Mouse (Mus musculus) inflammation-experienced regulatory T-cells, adult 16 weeks (primary cell): ENCODE measurements around the gene 1700001L19Rik. TPM values are rescaled to one million over a fixed set of nuclear protein-coding genes. Genes with fewer than 3 reads are reported as not detected.

Experiments
- polyA plus RNA-seq: library from polyadenylated mRNA; unstranded; fragments of 100-300 nt; shearing (Covaris generic); gene quantifications from one replicate; pipeline ENCODE4 v1.2.1, GENCODE M21; 2017

1700001L19Rik gene
- not detected for polyA plus RNA-seq

DNA sequence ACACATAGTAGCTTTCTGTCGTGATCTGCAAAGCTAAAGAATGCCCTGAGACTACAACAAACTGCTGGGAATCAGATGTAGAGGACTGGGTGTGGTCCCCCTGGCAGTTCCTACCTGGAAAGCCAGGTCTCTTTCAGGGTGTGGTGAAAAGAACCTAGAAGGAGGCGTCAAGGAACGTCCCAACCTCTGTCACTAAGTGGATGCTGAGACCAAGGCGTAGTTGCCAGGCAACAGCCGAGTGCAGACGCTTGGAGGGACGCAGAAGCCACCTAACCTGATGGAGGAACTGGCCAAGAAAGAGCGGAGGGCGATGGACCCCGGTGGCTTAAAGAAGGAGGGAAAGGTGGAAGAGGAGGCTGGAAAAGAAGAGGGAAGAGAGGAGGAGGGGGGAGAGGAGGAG lies at the start of gene 1700001L19Rik:
Gene 1700001L19Rik (plus strand): TSS at position 223 of the 400 bp plus-strand sequence.

DNA sequence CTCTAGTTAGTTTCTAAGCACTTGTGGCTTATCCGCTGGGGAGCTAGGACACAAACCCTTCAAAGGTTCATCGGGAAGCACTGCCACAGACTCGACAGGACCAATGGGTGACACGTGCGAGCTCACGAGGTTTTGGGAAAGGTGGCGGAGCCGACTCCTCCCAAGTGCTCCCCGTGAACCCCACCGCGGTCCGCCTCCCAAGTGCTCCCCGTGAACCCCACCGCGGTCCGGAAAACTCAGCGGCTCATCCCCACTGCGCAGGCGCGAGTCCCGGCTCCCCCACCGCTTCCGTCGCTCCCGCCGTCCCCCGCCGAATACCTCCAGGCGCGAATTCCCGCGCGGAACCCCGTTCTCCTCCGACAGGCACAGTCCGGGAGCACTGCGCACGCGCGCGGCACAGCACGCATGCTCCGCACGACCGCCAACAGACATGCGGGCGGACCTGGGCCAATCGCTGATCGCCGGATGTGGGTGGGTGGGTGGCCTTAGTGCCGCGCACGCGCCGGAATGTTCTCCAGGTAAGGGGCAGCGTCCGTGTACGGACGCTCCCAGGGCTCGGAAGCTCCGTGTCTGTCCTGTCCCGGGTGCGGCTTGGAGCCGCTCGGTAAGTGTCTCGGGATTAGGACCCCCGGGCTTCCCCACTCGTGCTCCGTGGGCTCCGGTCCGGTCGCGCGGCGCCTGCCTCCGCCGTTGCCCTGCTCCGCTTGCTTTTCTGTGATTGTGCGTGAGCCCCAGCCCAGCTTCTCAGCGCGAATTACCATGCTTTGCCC lies 15.3 kb upstream of the 1700001L19Rik start, which contains the start of the genes Mtrr and Fastkd3:
Gene Mtrr (minus strand): TSS at position 403 of the 770 bp plus-strand sequence.
Gene Fastkd3 (plus strand): TSS at position 488 of the 770 bp plus-strand sequence.

Other genes starting within 250 kb of the 1700001L19Rik start
- 33.0 TPM for gene Mtrr, start 15.3 kb upstream of the 1700001L19Rik start, polyA plus RNA-seq
- 32.5 TPM for gene Fastkd3, start 15.2 kb upstream of the 1700001L19Rik start, polyA plus RNA-seq